Mouse (Mus musculus) ZHBTc4 (cell line): ENCODE measurements at regions not wholly inside any gene's neighbourhood (a gene's known extent, or its start where the extent isn't known, plus 50 kb on each side); places are given as distances from the start of the nearest gene placed in this dataset.
A peak's percentile ranks its signal among the peaks of the same experiment; 100 is the strongest.

Source experiments
- DNase-seq: peaks from one replicate; pipeline ENCODE4 v3.0.0-alpha.2; 2011; ENCODE audit warnings: low read depth, low spot score

DNA sequence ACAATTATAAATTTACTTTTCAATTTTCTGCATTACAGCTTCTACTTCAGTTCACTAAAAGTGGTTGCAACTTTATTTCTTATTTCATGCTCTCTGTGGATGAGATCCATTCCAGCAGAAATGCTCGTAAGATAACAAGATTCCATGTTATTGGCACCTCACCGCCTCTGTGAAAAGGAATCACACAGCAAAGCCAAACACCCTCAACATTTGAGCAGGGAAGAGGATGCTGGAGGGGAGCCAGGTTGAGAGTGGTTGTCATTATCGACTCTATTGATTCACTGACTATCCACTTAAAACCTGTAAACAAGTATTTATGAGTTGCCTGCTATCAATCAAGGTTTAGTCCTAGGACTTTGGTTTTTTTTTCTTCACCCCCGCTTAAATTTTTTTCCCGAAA is 261.1 kb upstream of the Ccdc54 start:
- no peak for DNase-seq

DNA sequence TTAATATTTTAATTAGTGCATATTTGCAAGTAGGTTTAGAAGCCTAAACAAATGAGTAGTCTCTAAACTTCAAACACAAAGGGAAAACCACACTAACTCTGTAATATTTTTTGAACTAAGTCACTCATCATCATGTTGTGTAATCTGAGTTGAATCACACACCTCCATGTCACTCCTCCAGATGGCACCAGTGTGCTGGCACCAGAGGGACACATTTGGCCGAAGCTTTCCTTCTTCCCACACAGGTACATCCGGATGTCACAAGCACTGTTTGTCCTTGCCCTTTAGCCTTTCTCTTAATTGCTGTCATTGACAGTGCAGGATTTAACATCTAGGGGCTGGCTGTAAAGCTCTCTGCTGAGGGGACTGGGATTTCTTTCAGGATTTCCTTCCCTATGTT is 256.7 kb upstream of the Ccdc54 start:
- DNase-seq = peak; percentile 5

- DNase-seq = no peak
Observed at GRCm38 (mm10) chr16:50846505-50846904, 255.6 kb upstream of the Ccdc54 start.

GRCm38 (mm10) chr16:50841677-50842580 is 251.0 kb upstream of the Ccdc54 start:
- DNase-seq = peak; percentile 84

DNA sequence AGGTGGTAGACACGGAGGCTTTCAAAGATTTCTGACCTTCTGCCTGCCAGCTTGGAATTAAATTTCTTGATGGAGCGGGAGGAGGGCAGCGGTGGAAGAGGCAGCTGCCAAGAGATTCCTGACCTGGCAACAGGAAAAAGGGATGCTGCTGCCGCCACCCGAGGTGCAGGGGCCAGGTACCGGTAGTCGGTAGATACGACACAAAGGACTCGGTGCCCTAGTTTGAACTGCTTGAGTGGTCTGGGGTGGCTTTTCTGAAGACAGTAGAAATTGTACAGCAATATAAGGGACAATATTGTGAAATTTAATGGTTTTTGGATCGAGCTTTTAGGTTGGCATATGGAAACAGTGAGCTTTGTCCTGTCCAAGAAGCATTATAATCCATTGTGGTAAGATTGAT is 250.3 kb upstream of the Ccdc54 start:
- DNase-seq = no peak

DNA sequence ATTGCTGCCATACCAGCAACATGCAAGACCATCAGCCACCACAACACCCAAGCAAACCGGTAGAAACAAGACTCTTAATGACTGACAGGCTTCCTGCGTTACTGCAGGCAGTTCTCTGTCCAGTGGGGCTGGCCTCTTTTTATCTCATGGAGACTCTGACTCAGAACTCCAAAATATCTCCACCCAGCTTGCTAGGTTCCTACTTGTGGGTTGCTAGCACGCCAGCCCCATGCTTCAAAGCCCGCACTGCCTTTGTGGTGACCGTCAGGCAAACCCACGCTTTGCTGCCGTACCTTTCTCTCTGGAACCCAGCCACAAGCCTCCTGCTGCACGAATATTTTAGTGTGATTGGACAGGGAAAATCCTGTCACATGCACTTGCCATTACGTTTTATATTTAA is 248.7 kb upstream of the Ccdc54 start:
- no peak for DNase-seq

DNA sequence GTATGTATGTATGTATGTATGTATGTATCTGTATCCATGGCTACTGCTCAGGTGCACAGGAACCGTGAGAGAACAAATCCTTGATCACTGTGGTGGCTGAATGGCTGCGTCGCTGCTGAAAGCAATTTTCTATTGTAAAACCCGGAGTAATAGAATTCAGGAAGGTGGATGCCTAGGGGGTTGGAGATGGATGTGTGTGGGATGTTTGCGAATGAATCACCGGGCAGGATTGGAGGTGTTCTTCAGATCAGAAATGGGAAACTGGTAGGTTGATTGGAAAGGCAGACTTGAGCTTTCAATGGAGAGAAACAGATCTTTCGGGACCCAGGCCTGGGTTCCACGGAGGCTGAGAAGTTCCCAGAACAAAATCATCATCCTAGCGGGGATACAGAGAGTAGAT is 246.5 kb upstream of the Ccdc54 start:
- DNase-seq = no peak

DNA sequence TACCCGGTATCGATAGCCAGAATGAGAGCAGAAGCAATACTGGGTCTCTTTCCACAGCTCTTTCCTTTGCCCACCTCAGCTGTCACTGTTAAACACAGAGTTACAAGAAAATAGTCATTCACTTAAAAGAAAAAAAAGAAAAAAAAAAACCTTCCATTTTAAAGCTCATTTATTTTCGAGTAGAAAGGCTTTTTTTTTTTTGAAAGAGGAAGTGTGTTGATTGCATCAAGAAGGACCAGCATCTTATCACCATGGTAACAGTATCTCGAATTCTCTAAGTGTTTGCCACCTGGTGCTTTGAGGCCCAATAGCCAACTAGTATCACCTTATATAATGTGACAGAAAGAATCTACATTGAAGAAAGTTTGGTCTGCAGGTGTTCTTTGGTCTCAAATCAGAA is 245.5 kb upstream of the Ccdc54 start:
- no peak for DNase-seq

GRCm38 (mm10) chr16:50833357-50833756 is 242.4 kb upstream of the Ccdc54 start:
- no peak for DNase-seq

DNA sequence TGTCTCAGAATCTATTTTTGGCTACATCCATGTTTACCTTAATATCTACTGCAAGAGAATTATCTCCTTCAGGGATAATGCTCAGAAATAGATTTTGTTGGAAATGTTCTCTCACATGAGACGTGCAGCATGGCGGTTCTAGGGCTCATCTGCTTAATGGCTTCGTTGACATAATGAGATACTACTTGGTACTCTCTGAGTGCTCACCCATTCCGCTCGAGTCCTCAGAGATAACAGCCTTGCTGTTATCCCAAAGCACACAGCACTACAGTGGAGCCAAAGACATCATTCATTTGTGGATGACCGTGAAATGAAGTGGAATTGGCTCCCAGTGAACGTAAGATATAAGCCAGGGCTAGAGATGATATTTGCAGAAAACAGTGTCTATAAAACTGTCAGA is 231.4 kb upstream of the Ccdc54 start:
- no peak for DNase-seq

DNA sequence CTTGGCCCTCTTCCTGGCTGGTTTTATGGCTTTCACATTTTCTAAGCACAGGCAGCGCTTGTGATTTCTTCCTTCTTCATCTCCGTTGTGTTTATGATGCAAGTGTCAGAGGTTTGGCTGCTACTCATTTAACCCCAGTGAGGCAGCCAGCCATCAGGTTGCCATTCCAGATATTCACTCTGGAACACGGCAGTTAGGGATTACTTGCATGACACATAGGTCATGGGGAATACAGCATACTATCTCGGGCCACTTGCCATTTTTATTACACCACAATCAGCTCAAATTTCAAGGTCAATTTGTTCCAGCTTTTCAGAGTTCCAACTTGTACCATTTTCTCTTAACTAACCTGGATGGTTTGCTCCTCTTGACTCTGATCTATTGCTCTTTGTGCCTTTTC is 223.7 kb upstream of the Ccdc54 start:
- no peak for DNase-seq

GRCm38 (mm10) chr16:50799145-50799794 is 208.3 kb upstream of the Ccdc54 start:
- DNase-seq = peak; percentile 53

DNA sequence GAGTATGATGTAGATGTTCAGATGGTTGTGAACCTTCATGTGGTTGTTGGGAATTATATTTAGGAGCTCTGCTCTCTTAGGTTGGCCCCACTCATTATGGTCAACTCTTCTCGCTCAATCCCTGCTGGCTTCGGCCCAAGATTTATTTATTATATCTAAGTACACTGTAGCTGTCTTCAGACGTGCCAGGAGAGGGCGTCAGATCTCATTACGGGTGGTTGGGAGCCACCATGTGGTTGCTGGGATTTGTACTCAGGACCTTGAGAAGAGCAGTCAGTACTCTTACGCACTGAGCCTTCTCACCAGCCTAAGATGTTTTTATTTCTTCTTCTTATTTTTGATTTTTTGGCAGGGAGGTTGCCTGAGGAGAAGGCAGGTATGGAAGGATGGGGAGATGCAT is 207.1 kb upstream of the Ccdc54 start:
- DNase-seq = no peak

DNA sequence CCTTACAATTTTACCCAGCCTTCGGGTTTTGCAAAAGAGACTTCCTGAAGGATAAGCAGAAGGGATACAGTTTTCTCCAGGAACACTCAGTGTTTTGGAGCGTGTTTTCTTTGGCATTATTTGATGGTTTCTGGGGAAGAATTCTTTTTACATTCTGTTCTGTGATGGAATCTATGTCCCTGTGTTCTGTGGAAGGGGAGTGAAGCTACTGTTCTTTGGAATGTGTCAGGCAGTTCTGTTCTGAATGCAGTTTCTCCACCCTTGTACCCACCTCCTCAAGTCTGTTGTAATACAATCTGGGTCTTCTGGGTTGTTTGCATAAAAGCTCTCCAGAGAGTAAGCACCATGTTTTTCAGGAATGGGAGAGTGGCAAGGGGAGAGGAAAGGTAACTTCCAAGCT is 202.0 kb upstream of the Ccdc54 start:
- DNase-seq = no peak

GRCm38 (mm10) chr16:50792506-50792905 is 201.6 kb upstream of the Ccdc54 start:
- no peak for DNase-seq

DNA sequence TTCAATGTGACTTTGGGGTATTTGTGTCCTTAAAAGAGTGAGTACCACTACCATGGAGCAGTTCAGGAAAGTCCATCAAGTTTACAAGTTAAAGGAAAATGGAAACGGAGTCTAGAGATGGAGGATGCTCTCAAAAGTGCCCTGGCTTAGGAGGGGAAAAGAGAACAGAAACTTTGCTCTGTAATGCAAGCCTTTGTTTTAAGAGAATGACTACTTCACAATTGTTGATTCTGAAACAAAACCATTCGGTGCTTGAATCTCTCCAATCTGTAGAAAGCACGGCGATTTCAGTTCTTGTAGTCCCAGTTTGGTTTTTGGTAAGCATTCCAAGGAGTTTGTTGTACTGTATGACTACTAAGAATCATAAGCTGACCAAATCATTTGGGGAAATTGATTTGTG is 197.7 kb upstream of the Ccdc54 start:
- DNase-seq = no peak

DNA sequence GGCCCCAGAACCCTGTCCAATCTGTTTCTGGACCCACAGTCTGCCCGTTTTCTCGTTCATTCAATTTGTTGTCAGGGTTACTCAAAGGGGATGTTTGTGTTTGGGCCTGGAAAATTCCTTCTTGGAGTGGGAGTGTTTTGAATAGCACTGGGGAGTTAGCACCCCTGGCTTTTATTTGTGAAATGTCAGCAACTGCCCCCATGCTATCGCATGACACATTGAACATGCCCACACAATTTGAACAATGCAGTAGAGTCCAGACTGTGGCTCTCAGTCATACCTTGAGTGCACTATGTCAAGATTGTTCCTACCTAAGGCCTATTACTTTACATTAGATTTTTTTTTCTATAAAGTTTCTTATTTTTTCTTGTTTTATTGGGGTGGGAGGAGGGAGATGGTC is 195.2 kb upstream of the Ccdc54 start:
- no peak for DNase-seq

DNA sequence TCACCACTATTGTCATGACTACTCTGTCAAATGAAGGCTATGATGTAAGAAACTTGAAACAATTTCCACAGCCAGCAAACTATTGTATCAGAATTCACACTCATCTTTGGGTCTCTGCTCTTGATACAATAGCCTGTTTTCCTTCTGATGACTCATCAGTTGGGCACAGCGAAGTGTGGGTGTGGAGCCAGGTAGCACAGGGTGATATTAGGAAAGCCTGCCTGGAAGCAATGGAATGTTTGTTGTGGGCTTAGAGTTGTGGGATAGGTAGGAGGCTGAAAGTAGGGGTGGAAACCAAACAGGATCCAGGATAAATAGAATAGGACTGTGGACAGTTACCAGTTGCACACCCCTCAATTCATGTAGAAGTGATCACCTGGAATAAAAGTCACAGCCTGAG is 194.4 kb upstream of the Ccdc54 start:
- no peak for DNase-seq

DNA sequence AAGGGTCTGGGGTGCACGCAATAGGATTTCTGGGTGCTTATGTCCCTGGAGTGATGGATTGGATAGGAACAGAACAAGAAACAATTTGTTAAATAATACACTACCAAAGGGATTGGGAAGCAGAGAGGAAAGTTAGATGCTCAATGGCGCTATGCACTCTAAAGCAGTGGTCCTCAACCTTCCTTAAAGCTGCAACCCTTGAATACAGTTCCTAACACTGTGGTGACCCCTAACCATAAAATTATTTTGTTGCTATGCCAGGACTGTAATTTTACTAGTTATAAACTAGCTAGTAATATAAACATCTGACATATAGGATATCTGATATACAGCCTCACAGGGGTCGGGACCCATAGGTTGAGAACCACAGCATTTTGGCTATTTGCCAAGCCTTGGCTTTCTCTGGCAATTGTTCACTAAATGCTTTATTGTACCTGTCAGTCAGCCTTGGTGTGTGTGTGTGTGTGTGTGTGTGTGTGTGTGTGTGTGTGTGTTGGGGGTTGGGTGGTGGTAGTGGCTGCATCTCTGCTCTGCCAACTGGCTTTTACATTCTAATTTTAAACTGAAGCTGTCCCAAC is 193.8 kb upstream of the Ccdc54 start:
- DNase-seq = no peak

DNA sequence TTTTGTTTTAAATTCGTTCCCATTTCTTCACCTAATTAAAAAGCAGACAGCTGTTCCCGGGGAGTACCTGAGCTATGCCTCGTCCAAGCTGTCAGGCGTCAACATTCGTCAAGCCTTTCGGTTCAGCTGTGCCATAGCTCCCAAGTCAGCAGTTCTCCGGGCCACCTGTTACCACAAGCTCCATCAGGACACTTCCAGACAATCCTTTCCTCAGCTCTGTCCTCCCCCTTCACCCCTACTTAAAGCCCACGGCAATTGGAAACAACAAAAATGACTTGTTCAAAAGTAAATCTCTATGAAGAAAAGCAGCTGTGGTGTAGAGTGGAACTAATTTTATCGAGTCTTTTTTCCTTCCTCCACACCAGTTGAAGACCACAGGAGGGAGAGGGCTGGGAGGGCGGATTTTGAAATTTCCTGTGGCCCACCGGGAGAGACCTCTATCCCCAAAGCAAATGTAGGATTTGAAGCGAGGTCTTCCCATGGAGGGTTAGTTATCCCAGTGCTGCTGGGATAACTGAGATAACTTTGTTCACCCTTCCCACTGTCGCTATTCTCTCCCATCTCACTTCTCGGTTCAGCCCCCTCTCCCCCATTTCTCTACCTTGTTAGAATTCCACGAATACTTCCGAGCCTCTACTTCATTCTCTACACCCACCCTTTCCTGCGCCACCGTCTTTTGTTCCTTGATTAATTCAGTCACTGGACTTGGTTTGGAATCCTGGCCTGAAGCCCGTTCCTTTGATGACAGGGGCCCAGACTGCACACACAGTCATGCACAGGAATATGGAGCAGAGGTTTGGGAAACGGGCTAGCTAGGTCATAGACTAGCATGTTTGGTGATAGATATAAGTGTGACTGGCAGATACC is 193.1 kb upstream of the Ccdc54 start:
- peak; percentile 20 for DNase-seq

GRCm38 (mm10) chr16:50783240-50783639 is 192.3 kb upstream of the Ccdc54 start:
- no peak for DNase-seq
